Mouse (Mus musculus) hindbrain, postnatal 0 days (tissue): ENCODE measurements at regions not wholly inside any gene's neighbourhood (a gene's known extent, or its start where the extent isn't known, plus 50 kb on each side); places are given as distances from the start of the nearest gene placed in this dataset.

Source experiments
- ATAC-seq: fragments of 200-750 bp; cut with Nextera tagmentation; 2 replicates; pipeline ENCODE4 v1.8.0; 2017; ENCODE audit warnings: mild to moderate bottlenecking, moderate TSS enrichment, moderate library complexity
- DNase-seq: peaks from one replicate; pipeline ENCODE4 v3.0.0-alpha.2; 2015; ENCODE audit warnings: low spot score
- H3K27ac ChIP-seq: fragments of 300-500 bp; sonication (generic); 2 replicates; pipeline ENCODE4 v1.5.1; 2014; ENCODE audit warnings: mild to moderate bottlenecking
- H3K27me3 ChIP-seq: fragments of 300-500 bp; sonication (generic); 2 replicates; pipeline ENCODE4 v1.6.1; 2014; ENCODE audit warnings: low read length, mixed read lengths; ENCODE audit not compliant: insufficient read depth
- H3K36me3 ChIP-seq: fragments of 300-500 bp; sonication (generic); 2 replicates; pipeline ENCODE4 v1.6.1; 2014; ENCODE audit warnings: low read length, mixed read lengths; ENCODE audit not compliant: insufficient read depth
- H3K4me1 ChIP-seq: fragments of 300-500 bp; sonication (generic); 2 replicates; pipeline ENCODE4 v1.6.1; 2014; ENCODE audit warnings: antibody characterized with exemption, low read length, mixed read lengths; ENCODE audit not compliant: insufficient read depth
- H3K4me2 ChIP-seq: fragments of 300-500 bp; sonication (generic); 2 replicates; pipeline ENCODE4 v1.6.1; 2014; ENCODE audit warnings: low read depth, mild to moderate bottlenecking, low read length, moderate library complexity, mixed read lengths
- H3K4me3 ChIP-seq: fragments of 300-500 bp; sonication (generic); 2 replicates; pipeline ENCODE4 v1.5.1; 2014; ENCODE audit warnings: low read length
- H3K9ac ChIP-seq: fragments of 300-500 bp; sonication (generic); replicated peaks from 2 replicates; pipeline ENCODE4 v1.6.1; 2014; ENCODE audit warnings: mild to moderate bottlenecking, low read length, moderate library complexity, mixed read lengths
- H3K9me3 ChIP-seq: fragments of 300-500 bp; sonication (generic); 2 replicates; pipeline ENCODE4 v1.6.1; 2016; ENCODE audit warnings: low read length, mixed read lengths
- CTCF ChIP-seq: IDR thresholded peaks from 2 replicates; pipeline ENCODE4 v1.5.1; 2016; ENCODE audit warnings: antibody characterized with exemption, control low read depth, low read depth
- WGBS: fragments of 180-500 bp; shearing (Covaris S2); extraction: QIAGEN DNeasy Blood & Tissue Kit; methylation state at CpG from one replicate; pipeline ENCODE4 v1.1.7; 2014; 5-methylcytosine and 5-hydroxymethylcytosine counted together

GRCm38 (mm10) chr2:92787925-92788410, 126.9 kb upstream of the Syt13 start:
- H3K27me3 ChIP-seq: no peaks in the 10 kb centered on the region
- TF ChIP-seq CTCF: no peak
- no peak overlapping the region for H3K4me3 ChIP-seq
- H3K27ac ChIP-seq: no peak overlapping the region
- 69% methylated on average over 4 of the region's 4 CpGs for WGBS
- H3K9ac ChIP-seq: no peak overlapping the region
- no peaks in the 10 kb centered on the region for H3K9me3 ChIP-seq
- no peaks in the 10 kb centered on the region for H3K4me1 ChIP-seq
- no peak for ATAC-seq
- no peak overlapping the region for H3K4me2 ChIP-seq
- no peaks in the 10 kb centered on the region for H3K36me3 ChIP-seq
- DNase-seq: no peak

DNA sequence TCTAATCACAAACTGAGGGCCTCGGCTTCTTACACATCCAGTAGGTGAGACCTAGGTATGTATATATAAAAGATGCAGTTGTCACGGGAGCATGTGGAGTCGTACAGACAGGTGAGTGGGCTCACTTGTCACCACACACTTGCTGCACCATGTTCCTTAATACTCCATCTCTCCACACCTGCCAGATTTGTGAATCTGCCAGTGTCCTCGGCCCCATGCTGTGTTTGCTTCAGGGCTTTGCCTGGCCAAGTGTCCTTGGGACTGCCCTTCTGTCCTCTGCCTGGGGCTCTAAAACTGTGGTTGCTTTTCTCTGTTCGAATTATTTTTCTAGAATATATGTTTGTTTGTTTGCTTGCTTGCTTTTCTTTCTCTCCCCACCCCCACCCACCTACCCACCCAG, 126.0 kb upstream of the Syt13 start:
- H3K9ac ChIP-seq: no peak overlapping the region
- no peaks in the 10 kb centered on the region for H3K27me3 ChIP-seq
- no peaks in the 10 kb centered on the region for H3K36me3 ChIP-seq
- no peak for TF ChIP-seq CTCF
- no peak overlapping the region for H3K27ac ChIP-seq
- no peak for DNase-seq
- WGBS: 71% methylated on average over 5 of the region's 5 CpGs
- no peak overlapping the region for H3K4me2 ChIP-seq
- no peaks in the 10 kb centered on the region for H3K9me3 ChIP-seq
- H3K4me1 ChIP-seq: no peaks in the 10 kb centered on the region
- no peak for ATAC-seq
- H3K4me3 ChIP-seq: no peak overlapping the region

DNA sequence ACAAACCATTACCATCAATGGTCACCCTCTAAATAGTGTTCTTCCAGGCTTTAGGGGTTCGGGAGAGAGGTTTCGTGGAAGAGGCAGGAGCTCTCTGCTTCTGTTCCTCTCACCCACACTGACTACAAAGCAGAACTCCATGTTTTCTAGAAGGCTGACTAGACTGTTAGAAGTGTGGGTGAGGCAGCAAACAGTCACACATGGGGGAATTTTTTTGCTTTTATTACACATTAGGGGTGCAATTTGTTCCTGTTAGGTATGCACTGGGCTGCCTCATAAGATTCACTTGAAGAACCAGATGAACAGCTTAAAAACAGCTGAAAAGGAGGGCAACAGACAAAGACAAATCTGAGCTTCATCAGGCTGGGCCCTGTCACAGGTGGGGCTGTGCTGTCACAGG, 124.5 kb upstream of the Syt13 start:
- Histone ChIP-seq H3K27ac (no peak overlapping the region), H3K4me1 (no peaks in the 10 kb centered on the region), H3K4me2 (no peak overlapping the region), H3K36me3 (no peaks in the 10 kb centered on the region), H3K4me3 (no peak overlapping the region), H3K9me3 (no peaks in the 10 kb centered on the region), H3K27me3 (no peaks in the 10 kb centered on the region), H3K9ac (no peak overlapping the region)
- 94% methylated on average over 2 of the region's 2 CpGs for WGBS
- DNase-seq: no peak
- no peak for TF ChIP-seq CTCF
- ATAC-seq: no peak

DNA sequence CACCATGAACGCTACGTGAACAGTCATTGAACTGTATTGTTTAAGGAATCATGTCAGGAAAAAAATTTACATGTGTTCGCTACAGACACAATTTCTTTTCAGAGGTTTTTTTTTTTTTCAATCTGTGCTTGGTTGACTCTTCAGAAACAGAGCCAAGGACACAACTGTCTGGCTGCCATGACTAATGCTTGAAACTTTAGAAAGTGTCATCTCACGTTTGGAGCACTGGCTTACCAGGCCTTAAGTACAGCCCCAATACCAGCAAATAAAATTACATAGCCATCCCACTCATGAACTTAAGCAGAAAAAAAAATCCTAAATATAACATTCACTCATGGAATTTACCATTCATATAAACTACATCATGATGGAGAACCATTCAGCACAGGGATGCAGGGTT, 115.1 kb upstream of the Syt13 start:
- 83% methylated on average over 4 of the region's 4 CpGs for WGBS
- Histone ChIP-seq H3K27me3 (no peaks in the 10 kb centered on the region), H3K4me1 (no peaks in the 10 kb centered on the region), H3K9me3 (no peaks in the 10 kb centered on the region), H3K4me2 (no peak overlapping the region), H3K9ac (no peak overlapping the region), H3K36me3 (no peaks in the 10 kb centered on the region), H3K4me3 (no peak overlapping the region), H3K27ac (no peak overlapping the region)
- no peak for ATAC-seq
- no peak for DNase-seq
- no peak for TF ChIP-seq CTCF

- no peak for TF ChIP-seq CTCF
- DNase-seq: no peak
- Histone ChIP-seq H3K9ac (no peak overlapping the region), H3K4me2 (no peak overlapping the region), H3K9me3 (no peaks in the 10 kb centered on the region), H3K27me3 (no peaks in the 10 kb centered on the region), H3K27ac (no peak overlapping the region), H3K4me3 (no peak overlapping the region), H3K36me3 (no peaks in the 10 kb centered on the region), H3K4me1 (no peaks in the 10 kb centered on the region)
- ATAC-seq: no peak
- WGBS: 63% methylated on average over 5 of the region's 5 CpGs
Measured at GRCm38 (mm10) chr2:92800667-92801066, 114.2 kb upstream of the Syt13 start.

DNA sequence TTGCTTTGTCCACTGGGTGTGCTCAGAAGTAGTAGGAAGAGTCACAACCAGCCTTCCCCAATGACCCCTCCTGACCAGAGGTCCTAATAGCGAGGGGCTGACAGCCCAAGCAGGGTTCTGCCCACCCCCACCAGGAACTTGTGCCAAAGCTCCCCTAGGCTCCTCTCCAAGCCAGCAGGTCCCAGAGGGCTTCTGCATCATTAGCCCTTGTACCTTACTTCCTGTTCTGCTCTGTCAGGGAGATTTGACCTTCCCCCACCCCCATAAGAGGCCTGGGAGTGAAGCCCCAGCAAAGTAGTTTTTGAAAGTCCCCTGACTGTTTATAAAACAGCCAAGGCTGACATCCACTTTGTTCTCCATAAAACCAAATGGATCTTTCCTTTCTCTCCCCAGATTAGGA, 110.0 kb upstream of the Syt13 start:
- TF ChIP-seq CTCF: no peak
- DNase-seq (no peak), ATAC-seq (no peak)
- no peaks in the 10 kb centered on the region for H3K36me3 ChIP-seq
- no peak overlapping the region for H3K4me3 ChIP-seq
- no peaks in the 10 kb centered on the region for H3K9me3 ChIP-seq
- H3K4me2 ChIP-seq: no peak overlapping the region
- H3K27ac ChIP-seq: no peak overlapping the region
- no peak overlapping the region for H3K9ac ChIP-seq
- peaks cover 17% of the 10 kb centered on the region for H3K4me1 ChIP-seq
- 75% methylated on average over 1 of the region's 1 CpGs for WGBS
- H3K27me3 ChIP-seq: no peaks in the 10 kb centered on the region

DNA sequence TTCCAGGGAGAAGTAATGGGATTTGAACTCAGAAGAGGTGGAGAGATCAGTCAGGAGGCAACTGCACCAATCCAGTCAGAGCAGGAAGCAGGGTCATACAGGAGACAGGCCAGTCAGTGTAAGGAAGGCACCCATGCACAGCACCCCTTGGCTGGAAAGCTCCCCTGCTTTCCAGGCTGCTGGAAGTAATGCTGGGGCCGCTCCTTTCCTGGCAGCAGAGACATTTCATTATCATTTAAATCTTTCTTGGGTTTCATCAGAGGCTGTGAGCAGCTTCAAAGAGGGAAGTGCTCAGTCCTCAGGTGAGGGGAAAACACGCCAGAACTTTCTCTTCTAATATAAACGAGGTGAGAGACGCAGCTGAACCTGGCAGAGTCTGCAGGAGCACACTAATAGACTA, 109.1 kb upstream of the Syt13 start:
- Histone ChIP-seq H3K4me3 (no peak overlapping the region), H3K4me2 (no peak overlapping the region), H3K9me3 (no peaks in the 10 kb centered on the region), H3K27me3 (no peaks in the 10 kb centered on the region), H3K4me1 (peaks cover 17% of the 10 kb centered on the region), H3K9ac (no peak overlapping the region), H3K36me3 (no peaks in the 10 kb centered on the region), H3K27ac (peak overlapping the region; percentile 48; the same call in 1 of the 2 replicates)
- WGBS: 29% methylated on average over 4 of the region's 4 CpGs
- no peak for ATAC-seq
- DNase-seq: no peak
- TF ChIP-seq CTCF: no peak
